Mouse (Mus musculus) c-Kit-positive CD71-positive TER-119-positive erythroid progenitor cells, embryonic 14.5 days (primary cell): ENCODE measurements at regions not wholly inside any gene's neighbourhood (a gene's known extent, or its start where the extent isn't known, plus 50 kb on each side); places are given as distances from the start of the nearest gene placed in this dataset.
"Not testable (repeated sequence)": the region's sequence is repeated elsewhere in the genome, so short reads cannot be mapped to it uniquely, and the experiment has no call there.

ENCODE experiments used
- DNase-seq: peaks from one replicate; pipeline ENCODE4 v3.0.0-alpha.2; 2013; ENCODE audit warnings: low spot score

DNA sequence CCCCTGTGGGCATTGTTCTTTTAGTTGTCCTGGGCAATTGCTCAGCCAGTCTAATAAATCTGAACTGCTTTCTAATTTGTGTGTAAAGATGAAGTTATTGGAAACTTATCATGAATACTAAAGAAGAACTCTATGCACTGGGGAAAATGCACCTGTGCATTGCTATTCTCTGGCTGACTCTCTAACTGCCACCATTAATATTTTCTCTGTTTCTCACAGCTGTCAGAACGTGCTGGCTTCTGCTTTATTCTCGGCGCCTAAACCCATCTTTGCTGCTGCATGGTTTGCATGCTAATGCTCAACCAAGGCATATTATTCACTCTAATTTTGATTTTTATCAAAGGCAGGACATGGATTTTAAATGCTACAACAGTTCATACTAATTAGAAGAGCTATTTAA is 128.9 kb upstream of the Gm527 start:
- no peak for DNase-seq

GRCm38 (mm10) chr12:64808492-64808891 is 109.2 kb upstream of the Gm527 start:
- DNase-seq = not testable (repeated sequence)

GRCm38 (mm10) chr12:64810081-64810480 is 107.6 kb upstream of the Gm527 start:
- no peak for DNase-seq

DNA sequence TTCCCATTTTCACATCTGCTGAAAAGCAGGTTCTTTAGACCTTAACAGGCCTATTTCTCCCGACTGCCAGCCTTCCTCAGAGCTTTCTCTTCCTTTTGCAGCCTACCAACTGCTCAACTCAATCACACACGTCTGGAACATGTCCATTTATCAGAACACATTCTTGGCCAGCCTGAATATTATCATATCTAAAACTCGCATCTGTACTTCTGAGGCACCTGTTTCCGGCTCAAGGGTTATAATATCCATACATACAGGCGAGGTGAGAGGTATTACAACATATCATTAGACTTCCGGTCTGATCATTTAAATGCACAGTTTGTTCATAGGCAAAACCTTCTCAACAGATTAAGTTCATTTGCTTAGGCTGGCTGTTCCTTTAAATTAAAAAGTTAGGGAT is 101.8 kb upstream of the Gm527 start:
- DNase-seq = no peak

- DNase-seq = peak; percentile 6
Observed at GRCm38 (mm10) chr12:64817056-64817810, 100.5 kb upstream of the Gm527 start.

DNA sequence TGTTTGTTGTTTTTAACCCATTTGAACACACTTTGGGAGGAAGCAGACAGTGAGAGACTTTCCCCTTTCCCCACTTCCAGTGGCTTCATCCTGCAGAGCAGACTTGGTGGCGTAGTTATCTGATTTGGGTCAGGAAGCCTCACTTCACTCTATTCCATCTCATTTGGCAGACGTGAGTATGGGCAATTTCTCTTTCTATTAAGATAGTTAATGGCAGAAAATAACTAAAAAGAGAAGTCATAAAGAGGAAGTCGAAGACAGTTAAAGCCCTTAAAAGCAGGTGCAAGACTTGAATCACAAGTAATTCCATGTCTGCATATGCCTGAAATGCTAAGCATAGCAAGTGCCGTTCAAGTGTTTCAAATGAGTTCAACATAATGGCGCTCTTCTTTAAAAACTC is 97.0 kb upstream of the Gm527 start:
- DNase-seq = no peak

GRCm38 (mm10) chr12:64829662-64830249 is 88.0 kb upstream of the Gm527 start:
- peak; percentile 28 for DNase-seq

GRCm38 (mm10) chr12:64832313-64833151 is 85.2 kb upstream of the Gm527 start:
- no peak for DNase-seq

DNA sequence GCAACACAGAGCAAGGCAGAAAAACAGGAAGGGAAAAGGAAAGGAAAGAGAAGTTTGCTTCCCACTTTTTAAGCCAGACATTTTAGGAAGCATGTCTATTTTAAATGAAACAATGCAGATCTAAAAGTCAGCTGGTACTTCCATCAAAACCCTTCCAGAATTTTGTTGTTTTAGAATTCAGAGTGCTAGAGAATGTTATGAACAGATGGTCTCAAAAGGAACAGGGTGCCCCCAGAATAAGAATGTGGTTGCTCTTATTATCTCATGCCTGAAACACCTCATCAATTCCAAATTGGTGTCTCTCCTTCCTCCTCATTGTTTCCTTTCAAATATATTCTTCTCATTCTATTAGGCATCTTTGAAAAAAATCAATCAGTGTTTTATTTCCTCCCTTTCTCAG is 60.0 kb upstream of the Gm527 start:
- no peak for DNase-seq
